Mouse (Mus musculus): ENCODE results near the gene Tfdp2.

DNA sequence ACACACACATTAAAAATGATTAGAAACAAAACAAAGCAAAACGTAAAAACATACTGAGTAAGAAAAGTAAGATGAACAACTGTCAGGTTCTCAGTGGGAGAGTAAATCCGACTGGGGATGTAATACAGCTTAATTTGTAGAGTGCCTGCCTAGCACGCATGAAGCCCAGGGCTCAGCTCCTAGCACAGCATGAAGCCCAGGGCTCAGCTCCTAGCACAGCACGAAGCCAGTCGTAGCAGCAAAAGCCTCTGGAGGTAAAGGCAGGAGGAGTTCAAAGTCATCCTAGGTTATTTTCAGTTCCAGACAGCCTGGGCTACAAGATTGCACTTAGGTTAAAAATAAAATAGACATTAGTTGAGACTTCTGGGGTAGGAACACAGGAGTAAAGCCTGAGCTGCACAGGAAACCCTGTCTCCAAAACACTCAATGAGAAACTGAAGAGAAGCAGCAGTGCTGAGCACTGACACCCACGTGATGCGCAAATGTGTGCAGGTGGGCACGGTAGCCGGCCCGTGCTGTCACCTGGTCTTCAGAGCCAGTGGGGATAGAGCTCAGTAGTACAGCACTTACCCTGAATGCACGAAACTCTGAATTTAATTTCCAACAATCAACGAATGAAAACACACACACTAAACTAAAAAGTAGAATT is 157.2 kb downstream of the Tfdp2 start:
- TF ChIP-seq CTCF (IDR thresholded peaks at IDR 0.05; ENCODE audit: extremely low read depth, insufficient read depth, low read length) = no peak
- TF ChIP-seq POLR2A (IDR thresholded peaks at IDR 0.05; ENCODE audit: extremely low read depth, insufficient read depth, low read length) = no peak
